Mouse (Mus musculus): ENCODE results near the gene Carm1. TPM values are rescaled to one million over a fixed set of nuclear protein-coding genes. Genes with fewer than 3 reads are reported as not detected.

Gene Carm1
- polyA plus RNA-seq, 1 experiment from 2014 or later: 60.3 TPM

DNA sequence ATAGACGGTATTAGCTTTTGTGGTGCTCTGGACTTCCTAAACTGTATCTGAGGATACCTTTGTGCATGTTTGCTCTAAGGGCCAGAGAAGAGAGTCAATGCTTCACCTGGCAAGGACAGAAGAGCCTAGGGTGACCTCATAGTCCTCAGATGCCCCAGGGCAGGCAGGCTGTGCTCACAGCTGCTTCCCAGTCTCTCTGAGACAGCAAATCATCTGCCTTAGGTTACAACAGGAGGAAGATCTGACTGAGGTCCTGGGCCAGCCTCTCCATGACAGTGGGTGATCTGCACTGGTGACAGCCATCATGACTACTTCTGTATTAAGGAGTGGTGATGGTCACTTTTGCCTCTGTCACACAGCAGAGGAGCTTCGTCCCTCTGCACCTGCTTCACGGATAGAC lies 12.5 kb downstream of the Carm1 start:
- H3K36me3 ChIP-seq (ENCODE audit: control insufficient read depth, insufficient read depth, low read length): peaks cover 11% of the 10 kb centered on the region
- ATAC-seq (ENCODE audit: low FRiP score, low TSS enrichment): no peak
- no peaks in the 10 kb centered on the region for H3K27me3 ChIP-seq (ENCODE audit: control insufficient read depth, insufficient read depth, low read length)

DNA sequence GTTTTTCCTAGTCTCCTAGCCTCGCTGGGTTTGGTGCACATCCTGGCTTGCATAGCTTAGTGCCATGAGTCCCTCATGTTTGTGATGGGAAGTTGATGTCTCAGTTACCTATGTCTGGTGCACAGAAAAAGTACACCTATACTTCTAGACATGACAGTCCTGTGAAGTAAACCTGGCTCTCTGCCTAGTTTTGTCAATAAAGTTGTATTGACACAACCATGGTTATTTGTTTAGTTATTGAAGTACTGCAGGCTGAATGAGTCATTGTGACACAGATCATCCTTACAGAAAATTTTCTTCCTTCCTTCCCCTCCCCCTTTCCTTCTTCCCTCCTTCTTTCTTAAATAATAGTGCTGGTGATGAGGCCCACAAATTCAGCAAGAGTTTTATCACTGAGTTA lies 17.7 kb downstream of the Carm1 start:
- Histone ChIP-seq H3K27ac (ENCODE audit: low read depth, low read length) (no peak overlapping the region), H3K27me3 (ENCODE audit: control insufficient read depth, insufficient read depth, low read length) (no peaks in the 10 kb centered on the region), H3K9ac (ENCODE audit: low read depth, low read length) (no peak overlapping the region), H3K4me2 (replicated peaks; ENCODE audit: low read depth, low read length) (no peak overlapping the region), H3K36me3 (ENCODE audit: control insufficient read depth, insufficient read depth, low read length) (peaks cover 11% of the 10 kb centered on the region; the same call in 1 of the 2 replicates), H3K9me3 (ENCODE audit: control insufficient read depth, low read length) (no peaks in the 10 kb centered on the region), H3K4me1 (ENCODE audit: control insufficient read depth, insufficient read depth, low read length) (no peaks in the 10 kb centered on the region), H3K4me3 (ENCODE audit: low read length) (no peak overlapping the region)
- no peak for ATAC-seq (ENCODE audit: low FRiP score, low TSS enrichment)
- 83% methylated on average over 1 of the region's 1 CpGs for WGBS

More for the DNA sequence above, 12.5 kb downstream of the Carm1 start:
- no peak overlapping the region for H3K27ac ChIP-seq (ENCODE audit: low read depth, low read length)
- no peak overlapping the region for H3K4me2 ChIP-seq (replicated peaks; ENCODE audit: low read depth, low read length)
- WGBS: 92% methylated on average over 3 of the region's 3 CpGs
- H3K4me3 ChIP-seq (ENCODE audit: low read length): no peak overlapping the region
- no peak overlapping the region for H3K9ac ChIP-seq (ENCODE audit: low read depth, low read length)
- 0 out of 2 replicates have a peak, but pooled peaks cover 3% of the 10 kb centered on the region for H3K4me1 ChIP-seq (ENCODE audit: control insufficient read depth, insufficient read depth, low read length)
- no peaks in the 10 kb centered on the region for H3K9me3 ChIP-seq (ENCODE audit: control insufficient read depth, low read length)

DNA sequence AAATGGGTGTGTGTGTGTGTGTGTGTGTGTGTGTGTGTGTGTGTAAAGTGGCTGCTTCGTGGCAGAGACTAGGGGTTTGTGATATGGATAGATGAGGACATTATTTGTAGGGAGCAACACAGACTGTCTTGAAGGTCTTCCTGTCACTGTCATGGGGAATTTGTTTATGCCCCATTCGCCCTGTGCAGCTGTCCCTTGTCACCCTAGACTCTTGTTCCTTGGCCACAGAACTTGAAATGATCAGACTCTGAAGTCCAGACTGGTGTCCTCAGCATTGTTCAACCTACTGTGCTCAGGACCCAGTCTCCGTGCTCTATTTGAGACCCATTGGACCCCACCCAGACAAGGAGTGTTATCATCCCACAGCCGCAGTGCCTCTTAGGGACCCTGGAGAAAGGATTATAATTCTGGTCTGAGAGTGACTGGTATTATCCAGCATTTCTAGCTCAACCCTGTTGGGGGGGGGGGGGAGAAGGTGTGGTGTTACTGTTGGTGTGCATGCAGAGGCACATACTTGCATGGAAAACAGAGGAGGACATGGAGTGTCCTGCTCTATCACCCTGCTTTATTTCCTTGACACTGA lies 18.4 kb downstream of the Carm1 start:
- H3K27ac ChIP-seq (ENCODE audit: low read depth, low read length): no peak overlapping the region
- H3K9ac ChIP-seq (ENCODE audit: low read depth, low read length): no peak overlapping the region
- no peak for ATAC-seq (ENCODE audit: low FRiP score, low TSS enrichment)
- H3K4me3 ChIP-seq (ENCODE audit: low read length): no peak overlapping the region
- H3K4me1 ChIP-seq (ENCODE audit: control insufficient read depth, insufficient read depth, low read length): no peaks in the 10 kb centered on the region
- no peaks in the 10 kb centered on the region for H3K27me3 ChIP-seq (ENCODE audit: control insufficient read depth, insufficient read depth, low read length)
- WGBS: 81% methylated on average over 4 of the region's 4 CpGs
- peaks cover 18% of the 10 kb centered on the region for H3K36me3 ChIP-seq (ENCODE audit: control insufficient read depth, insufficient read depth, low read length)
- H3K4me2 ChIP-seq (replicated peaks; ENCODE audit: low read depth, low read length): no peak overlapping the region
- no peaks in the 10 kb centered on the region for H3K9me3 ChIP-seq (ENCODE audit: control insufficient read depth, low read length)

DNA sequence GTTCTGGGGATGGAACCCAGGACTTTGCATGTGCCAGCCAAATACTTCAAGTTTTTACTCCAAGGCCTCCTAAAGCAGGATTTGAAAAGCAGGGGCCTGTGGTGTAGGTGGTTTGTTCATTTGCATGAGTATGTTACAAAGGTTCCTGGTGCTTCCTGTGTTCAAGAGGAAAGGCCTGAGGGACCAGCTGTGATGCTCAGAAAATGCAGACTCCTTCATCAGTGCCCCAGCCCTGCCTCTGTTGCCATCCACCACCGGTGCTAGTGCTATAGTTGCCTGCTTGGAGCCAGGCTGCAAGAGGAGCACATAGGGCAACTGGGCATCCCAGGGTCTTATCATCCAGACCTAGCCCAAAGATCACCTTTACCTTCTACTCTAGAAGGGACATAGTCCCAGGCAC lies 19.8 kb downstream of the Carm1 start:
- Histone ChIP-seq H3K9ac (ENCODE audit: low read depth, low read length) (no peak overlapping the region), H3K27ac (ENCODE audit: low read depth, low read length) (no peak overlapping the region), H3K4me3 (ENCODE audit: low read length) (no peak overlapping the region), H3K4me2 (replicated peaks; ENCODE audit: low read depth, low read length) (no peak overlapping the region), H3K9me3 (ENCODE audit: control insufficient read depth, low read length) (no peaks in the 10 kb centered on the region), H3K36me3 (ENCODE audit: control insufficient read depth, insufficient read depth, low read length) (peaks cover 28% of the 10 kb centered on the region), H3K4me1 (ENCODE audit: control insufficient read depth, insufficient read depth, low read length) (no peaks in the 10 kb centered on the region), H3K27me3 (ENCODE audit: control insufficient read depth, insufficient read depth, low read length) (no peaks in the 10 kb centered on the region)
- WGBS: 95% methylated on average over 1 of the region's 1 CpGs
- ATAC-seq (ENCODE audit: low FRiP score, low TSS enrichment): no peak

DNA sequence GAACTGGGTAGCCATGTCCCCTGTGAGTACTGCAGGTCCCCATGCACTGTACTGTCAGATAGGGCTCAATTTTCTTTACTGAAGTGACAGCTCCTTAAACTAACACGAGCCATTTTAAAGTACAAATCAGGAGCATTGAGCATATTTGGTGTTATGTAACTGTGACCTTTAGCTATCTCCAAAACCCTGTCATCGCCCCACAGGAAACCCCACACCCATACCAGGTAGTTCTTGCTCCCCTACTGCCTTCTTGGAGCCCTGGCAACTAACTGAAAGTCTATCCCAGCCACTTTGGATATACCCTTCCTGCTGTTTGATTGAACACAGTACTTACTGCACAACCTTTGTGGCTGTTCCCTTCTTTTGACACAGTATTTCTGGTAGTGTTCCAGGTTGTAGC lies 20.4 kb downstream of the Carm1 start:
- H3K27ac ChIP-seq (ENCODE audit: low read depth, low read length): no peak overlapping the region
- H3K4me2 ChIP-seq (replicated peaks; ENCODE audit: low read depth, low read length): no peak overlapping the region
- 80% methylated on average over 2 of the region's 2 CpGs for WGBS
- H3K4me1 ChIP-seq (ENCODE audit: control insufficient read depth, insufficient read depth, low read length): no peaks in the 10 kb centered on the region
- H3K9me3 ChIP-seq (ENCODE audit: control insufficient read depth, low read length): no peaks in the 10 kb centered on the region
- H3K4me3 ChIP-seq (ENCODE audit: low read length): no peak overlapping the region
- no peak overlapping the region for H3K9ac ChIP-seq (ENCODE audit: low read depth, low read length)
- no peak for ATAC-seq (ENCODE audit: low FRiP score, low TSS enrichment)
- H3K36me3 ChIP-seq (ENCODE audit: control insufficient read depth, insufficient read depth, low read length): peaks cover 33% of the 10 kb centered on the region
- no peaks in the 10 kb centered on the region for H3K27me3 ChIP-seq (ENCODE audit: control insufficient read depth, insufficient read depth, low read length)

DNA sequence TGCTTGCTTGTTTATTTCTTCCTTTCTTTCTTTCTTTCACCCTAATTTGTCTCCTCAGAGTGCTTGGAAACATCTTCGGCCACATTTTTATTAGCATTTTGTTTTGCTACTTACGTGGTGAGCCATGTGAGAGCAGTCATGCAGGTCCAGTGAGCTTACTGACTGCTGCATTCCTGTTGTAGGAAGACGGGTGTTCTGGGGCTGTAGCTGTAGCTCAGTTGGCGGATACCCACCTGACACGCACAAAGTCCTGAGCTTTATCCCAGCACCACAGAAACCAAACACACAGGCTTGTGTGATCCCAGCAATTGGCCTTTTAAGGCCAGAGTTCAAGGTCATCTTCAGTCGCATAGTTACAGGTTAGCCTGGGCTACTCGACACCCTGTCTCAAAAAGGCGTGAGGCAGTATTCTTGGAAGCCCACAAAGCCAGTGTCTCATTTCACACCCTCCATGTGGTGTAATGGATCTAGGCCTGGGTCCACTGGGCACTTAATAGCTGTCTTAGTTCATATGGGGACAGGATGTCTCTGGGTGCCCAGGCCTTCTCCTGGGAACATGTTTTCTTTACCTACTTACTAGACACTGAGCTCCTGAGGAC lies 22.1 kb downstream of the Carm1 start:
- no peak overlapping the region for H3K9ac ChIP-seq (ENCODE audit: low read depth, low read length)
- peaks cover 48% of the 10 kb centered on the region for H3K36me3 ChIP-seq (ENCODE audit: control insufficient read depth, insufficient read depth, low read length)
- no peak; the same call in 1 of the 2 replicates for ATAC-seq (ENCODE audit: low FRiP score, low TSS enrichment)
- H3K27ac ChIP-seq (ENCODE audit: low read depth, low read length): no peak overlapping the region
- no peaks in the 10 kb centered on the region for H3K27me3 ChIP-seq (ENCODE audit: control insufficient read depth, insufficient read depth, low read length)
- no peak overlapping the region for H3K4me3 ChIP-seq (ENCODE audit: low read length)
- no peaks in the 10 kb centered on the region for H3K9me3 ChIP-seq (ENCODE audit: control insufficient read depth, low read length)
- no peaks in the 10 kb centered on the region for H3K4me1 ChIP-seq (ENCODE audit: control insufficient read depth, insufficient read depth, low read length)
- 62% methylated on average over 8 of the region's 8 CpGs for WGBS
- no peak overlapping the region for H3K4me2 ChIP-seq (replicated peaks; ENCODE audit: low read depth, low read length)

DNA sequence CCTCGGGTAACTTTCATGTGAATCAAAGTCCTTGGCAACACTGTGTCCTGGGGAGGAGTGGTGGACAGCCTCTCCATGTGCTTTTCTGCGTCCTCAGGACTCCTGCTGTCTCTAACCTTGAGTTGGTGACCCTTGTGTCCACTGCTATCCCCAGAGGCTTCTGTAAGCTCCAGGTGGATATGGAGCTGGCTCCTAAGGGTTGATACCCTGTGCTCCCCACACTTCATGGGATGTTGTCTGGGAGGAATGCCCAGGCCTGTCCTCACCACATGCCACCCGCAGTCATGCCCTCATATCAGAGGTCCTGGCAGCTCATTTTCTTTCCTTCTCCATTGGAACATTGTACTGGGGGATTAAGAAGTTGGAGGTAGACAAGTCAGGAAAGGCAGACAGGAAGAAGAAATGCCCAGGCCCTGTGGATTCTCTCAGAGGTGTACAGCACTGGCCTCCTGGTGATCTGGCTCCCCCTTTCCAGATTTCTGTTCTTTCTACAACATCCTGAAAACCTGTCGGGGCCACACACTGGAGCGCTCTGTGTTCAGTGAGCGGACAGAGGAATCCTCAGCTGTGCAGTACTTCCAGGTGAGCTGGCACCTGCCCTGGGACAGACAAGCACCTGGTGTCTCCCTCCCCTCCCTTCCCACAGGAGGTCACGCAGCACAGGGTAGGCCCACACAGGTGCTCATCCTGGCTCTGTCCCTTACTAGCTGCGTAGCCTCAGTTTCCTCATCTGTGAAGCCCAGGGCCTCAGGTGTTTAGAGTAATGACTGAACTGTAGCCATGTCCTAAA lies 27.5 kb downstream of the Carm1 start:
- 89% methylated on average over 8 of the region's 8 CpGs for WGBS
- Histone ChIP-seq H3K4me3 (ENCODE audit: low read length) (no peak overlapping the region), H3K27ac (ENCODE audit: low read depth, low read length) (no peak overlapping the region), H3K9me3 (ENCODE audit: control insufficient read depth, low read length) (no peaks in the 10 kb centered on the region), H3K4me1 (ENCODE audit: control insufficient read depth, insufficient read depth, low read length) (no peaks in the 10 kb centered on the region), H3K27me3 (ENCODE audit: control insufficient read depth, insufficient read depth, low read length) (no peaks in the 10 kb centered on the region), H3K4me2 (replicated peaks; ENCODE audit: low read depth, low read length) (no peak overlapping the region), H3K36me3 (ENCODE audit: control insufficient read depth, insufficient read depth, low read length) (peaks cover 95% of the 10 kb centered on the region), H3K9ac (ENCODE audit: low read depth, low read length) (no peak overlapping the region)
- ATAC-seq (ENCODE audit: low FRiP score, low TSS enrichment): no peak

DNA sequence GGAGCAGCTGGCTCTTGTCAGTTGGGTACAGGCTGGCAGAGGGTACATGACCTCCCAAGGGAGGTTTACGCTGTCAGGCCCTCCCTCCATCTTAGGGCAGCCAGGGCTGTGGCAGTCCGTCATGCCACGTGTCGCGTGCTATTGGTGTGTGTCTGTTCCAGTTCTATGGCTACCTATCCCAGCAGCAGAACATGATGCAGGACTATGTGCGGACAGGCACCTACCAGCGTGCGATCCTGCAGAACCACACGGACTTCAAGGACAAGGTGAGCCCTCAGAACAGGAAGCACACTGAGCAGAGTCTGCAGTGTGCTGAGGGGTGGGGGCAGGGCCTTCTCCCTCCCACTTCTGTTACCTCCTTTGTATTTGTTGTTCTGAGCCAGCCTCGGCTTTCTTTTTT lies 28.6 kb downstream of the Carm1 start:
- ATAC-seq (ENCODE audit: low FRiP score, low TSS enrichment): no peak
- WGBS: 92% methylated on average over 10 of the region's 10 CpGs

DNA sequence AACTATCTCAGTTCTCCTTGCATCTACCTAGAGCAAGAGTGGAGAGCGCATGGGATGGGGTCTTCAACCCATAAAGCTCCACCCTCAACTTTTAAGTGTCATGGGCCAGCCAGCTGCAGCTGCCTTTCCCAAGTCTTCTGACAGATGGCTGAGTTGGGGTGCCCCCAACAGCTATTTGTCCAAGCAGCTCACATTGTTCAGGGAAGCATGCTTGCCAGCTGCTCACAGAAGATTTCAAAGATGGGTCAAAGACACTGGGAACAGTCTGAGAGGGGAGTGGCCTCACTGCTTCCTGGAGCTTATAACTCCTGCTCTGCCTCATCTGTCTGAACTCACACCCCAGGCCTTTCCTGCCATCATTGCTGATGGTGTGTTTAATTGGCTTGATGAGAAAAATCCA lies 29.6 kb downstream of the Carm1 start:
- Histone ChIP-seq H3K9me3 (ENCODE audit: control insufficient read depth, low read length) (no peaks in the 10 kb centered on the region), H3K27me3 (ENCODE audit: control insufficient read depth, insufficient read depth, low read length) (no peaks in the 10 kb centered on the region), H3K4me1 (ENCODE audit: control insufficient read depth, insufficient read depth, low read length) (no peaks in the 10 kb centered on the region), H3K4me2 (replicated peaks; ENCODE audit: low read depth, low read length) (no peak overlapping the region), H3K36me3 (ENCODE audit: control insufficient read depth, insufficient read depth, low read length) (peaks cover 96% of the 10 kb centered on the region), H3K4me3 (ENCODE audit: low read length) (no peak overlapping the region), H3K9ac (ENCODE audit: low read depth, low read length) (no peak overlapping the region), H3K27ac (ENCODE audit: low read depth, low read length) (no peak overlapping the region)
- 100% methylated on average over 1 of the region's 1 CpGs for WGBS
- no peak for ATAC-seq (ENCODE audit: low FRiP score, low TSS enrichment)

More for the DNA sequence above, 28.6 kb downstream of the Carm1 start:
- H3K4me2 ChIP-seq (replicated peaks; ENCODE audit: low read depth, low read length): no peak overlapping the region
- H3K9me3 ChIP-seq (ENCODE audit: control insufficient read depth, low read length): no peaks in the 10 kb centered on the region
- no peak overlapping the region for H3K27ac ChIP-seq (ENCODE audit: low read depth, low read length)
- H3K4me1 ChIP-seq (ENCODE audit: control insufficient read depth, insufficient read depth, low read length): no peaks in the 10 kb centered on the region
- no peak overlapping the region for H3K4me3 ChIP-seq (ENCODE audit: low read length)
- H3K9ac ChIP-seq (ENCODE audit: low read depth, low read length): no peak overlapping the region
- H3K36me3 ChIP-seq (ENCODE audit: control insufficient read depth, insufficient read depth, low read length): peaks cover 95% of the 10 kb centered on the region
- H3K27me3 ChIP-seq (ENCODE audit: control insufficient read depth, insufficient read depth, low read length): no peaks in the 10 kb centered on the region

All from kidney, embryonic 14.5 days (tissue).